In genomic region chr14:24245177-24246081, GRCm38 (mm10) we compare ENCODE assay signal across 8 mouse cellular contexts. TPM values are rescaled to one million over a fixed set of nuclear protein-coding genes. Genes with fewer than 3 reads are reported as not detected.
DNase-seq lines count a peak whose midpoint lies in the region; ATAC-seq and TF ChIP-seq lines count a peak whose summit lies in the region.

Gene Dlg5, minus strand, starts transcription at chr14:24245920.

- WGBS in hindbrain, embryonic 13.5 days, result under 1% methylated on average over 72 of the region's 98 CpGs
- 3% methylated on average over 55 of the region's 98 CpGs for WGBS in lung, postnatal 0 days

- intact Hi-C loops in gastrocnemius, adult 2 months (cut with DNase I), result no loop called here

- no peak for TF ChIP-seq CTCF in gastrocnemius, adult 2 months (IDR thresholded peaks at IDR 0.05)
- no peak for TF ChIP-seq CTCF in lung, postnatal 0 days (IDR thresholded peaks at IDR 0.05)

- DNase-seq in adrenal gland, adult 18-20 months (ENCODE audit: low spot score in 2 of 2), result peak; percentile 70 to 73
- peak; percentile 74 for DNase-seq in cerebellum, postnatal 14 days
- peak; percentile 75 for DNase-seq in gastrocnemius, adult 2 months
- peak in 1 of 2 experiments; percentile 62 for DNase-seq in layer of hippocampus, postnatal 14 days (ENCODE audit: low spot score in 2 of 2)
- DNase-seq in lung, postnatal 0 days (ENCODE audit: low spot score), result peak; percentile 67
- peak; percentile 58 for DNase-seq in right cerebral cortex, adult 18-20 months

- H3K9ac ChIP-seq in hindbrain, embryonic 13.5 days, result peak within 1 kb of the TSS; percentile 96
- peak within 1 kb of the TSS; percentile 83 for H3K9ac ChIP-seq in lung, postnatal 0 days (replicated peaks; ENCODE audit: low read depth)

- H3K4me2 ChIP-seq in hindbrain, embryonic 13.5 days, result peak within 1 kb of the TSS; percentile 71
- peak within 1 kb of the TSS; percentile 73 for H3K4me2 ChIP-seq in lung, postnatal 0 days (replicated peaks; ENCODE audit: low read depth, low read length)

- no peaks in the 10 kb centered on the region for H3K9me3 ChIP-seq in hindbrain, embryonic 13.5 days
- H3K9me3 ChIP-seq in lung, postnatal 0 days (ENCODE audit: low read length), result no peaks in the 10 kb centered on the region

- no peaks in the 10 kb centered on the region for H3K27me3 ChIP-seq in hindbrain, embryonic 13.5 days
- no peaks in the 10 kb centered on the region for H3K27me3 ChIP-seq in lung, postnatal 0 days (replicated peaks; ENCODE audit: insufficient read depth, low read length)

- ATAC-seq in hindbrain, embryonic 13.5 days (ENCODE audit: low FRiP score), result peak; percentile 92
- ATAC-seq in lung, postnatal 0 days, result peak; percentile 86
- no peak for ATAC-seq in monocyte, adult 5-6 weeks (replicated peaks; ENCODE audit: insufficient number of reproducible peaks, low FRiP score, low TSS enrichment, poor library complexity, severe bottlenecking)

- H3K4me3 ChIP-seq in gastrocnemius, adult 2 months, result peak within 1 kb of the TSS; percentile 95
- H3K4me3 ChIP-seq in hindbrain, embryonic 13.5 days, result peak within 1 kb of the TSS; percentile 84
- peak within 1 kb of the TSS; percentile 86 for H3K4me3 ChIP-seq in lung, postnatal 0 days (ENCODE audit: low read depth, low read length)

- H3K36me3 ChIP-seq in hindbrain, embryonic 13.5 days, result peaks cover 13% of the 10 kb centered on the region
- H3K36me3 ChIP-seq in lung, postnatal 0 days (ENCODE audit: insufficient read depth, low read length), result no peaks in the 10 kb centered on the region

- TF ChIP-seq EP300 in lung, postnatal 0 days (IDR thresholded peaks at IDR 0.05), result no peak

- peak within 1 kb of the TSS; percentile 85 for H3K27ac ChIP-seq in gastrocnemius, adult 2 months
- peak within 1 kb of the TSS; percentile 96 for H3K27ac ChIP-seq in hindbrain, embryonic 13.5 days
- peak within 1 kb of the TSS; percentile 90 for H3K27ac ChIP-seq in lung, postnatal 0 days (ENCODE audit: low read length)

- H3K4me1 ChIP-seq in hindbrain, embryonic 13.5 days (replicated peaks), result peaks cover 44% of the 10 kb centered on the region
- no peaks in the 10 kb centered on the region for H3K4me1 ChIP-seq in lung, postnatal 0 days (ENCODE audit: insufficient read depth, low read depth, low read length)

RNA-seq across cellular contexts. Expression of gene Dlg5, which starts in this region (rescaled TPM):
- total RNA-seq in adrenal gland, adult 18-20 months (2021), result 10 to 100 TPM; 35.7 to 51.6 TPM
- total RNA-seq in gastrocnemius, adult 2 months (2021), result 1 to 10 TPM; 5.5 to 7.8 TPM
- polyA plus RNA-seq in hindbrain, embryonic 13.5 days (2015; fragmentation: Nextera tagmentation; extraction: Ambion mirVana), result 18.7 and 20.5 TPM in 2 replicates
- total RNA-seq in layer of hippocampus, postnatal 14 days (2021), result 10 to 100 TPM; 55.5 to 74.0 TPM
- 5.7 and 6.0 TPM in 2 replicates for polyA plus RNA-seq in lung, postnatal 0 days (2015; fragmentation: Nextera tagmentation; extraction: Ambion mirVana)
- total RNA-seq in monocyte, adult 5-6 weeks (2017), result 0.10 TPM in 2 of 3 replicates, not detected in the other

Comparison
In these comparisons a context has a peak if more than half of its experiments do, and no peak if none do; other contexts are left out.
1. RNA of gene Dlg5 (total RNA-seq): 55.5 to 74.0 TPM in layer of hippocampus, postnatal 14 days and 35.7 to 51.6 TPM in adrenal gland, adult 18-20 months; 5.5 to 7.8 TPM in gastrocnemius, adult 2 months and 0.10 TPM in monocyte, adult 5-6 weeks; every median in the first group is over 4 times any median in the second.
2. Peak in every context shown above with its lines, with median percentiles within 50 percentile points of each other: H3K27ac ChIP-seq and H3K4me3 ChIP-seq.